Mouse (Mus musculus) MEL (cell line): ENCODE measurements around the gene Gm21915.

Experiments used
- CHD2 ChIP-seq: IDR thresholded peaks from 2 replicates; pipeline ENCODE4 v1.6.1; 2011; ENCODE audit warnings: low read length, improper control_type of control experiment
- GATA1 ChIP-seq: IDR thresholded peaks from 2 replicates; pipeline ENCODE4 v1.6.1; 2011; ENCODE audit warnings: low read depth, low read length, improper control_type of control experiment
- JUND ChIP-seq: IDR thresholded peaks from 2 replicates; pipeline ENCODE4 v1.6.1; 2011; ENCODE audit warnings: low read depth, mild to moderate bottlenecking, improper control_type of control experiment, low read length
- POLR2A ChIP-seq, 2 experiments: IDR thresholded peaks; 2 replicates each; pipeline ENCODE4 v1.6.1; 2011 to 2012; ENCODE audit warnings: low read length in 2 of 2, mild to moderate bottlenecking in 2 of 2, control low read depth in 1 of 2, improper control_type of control experiment in 1 of 2, low read depth in 1 of 2, moderate library complexity in 1 of 2; ENCODE audit not compliant: control insufficient read depth in 1 of 2, insufficient read depth in 1 of 2, poor library complexity in 1 of 2
- RCOR1 ChIP-seq: IDR thresholded peaks from 2 replicates; pipeline ENCODE4 v1.6.1; 2012; ENCODE audit warnings: low read depth, mild to moderate bottlenecking, inconsistent platforms, low read length, improper control_type of control experiment
- TCF12 ChIP-seq: IDR thresholded peaks from 2 replicates; pipeline ENCODE4 v1.6.1; 2014; ENCODE audit warnings: low read depth, mild to moderate bottlenecking, inconsistent platforms, low read length, improper control_type of control experiment, moderate library complexity
- USF2 ChIP-seq, 2 experiments: IDR thresholded peaks; 2 replicates each; pipeline ENCODE4 v1.6.1; 2011 to 2012; ENCODE audit warnings: improper control_type of control experiment in 2 of 2, low read length in 2 of 2, borderline replicate concordance in 1 of 2, inconsistent platforms in 1 of 2, low read depth in 1 of 2, mild to moderate bottlenecking in 1 of 2; ENCODE audit not compliant: insufficient read depth in 1 of 2

DNA sequence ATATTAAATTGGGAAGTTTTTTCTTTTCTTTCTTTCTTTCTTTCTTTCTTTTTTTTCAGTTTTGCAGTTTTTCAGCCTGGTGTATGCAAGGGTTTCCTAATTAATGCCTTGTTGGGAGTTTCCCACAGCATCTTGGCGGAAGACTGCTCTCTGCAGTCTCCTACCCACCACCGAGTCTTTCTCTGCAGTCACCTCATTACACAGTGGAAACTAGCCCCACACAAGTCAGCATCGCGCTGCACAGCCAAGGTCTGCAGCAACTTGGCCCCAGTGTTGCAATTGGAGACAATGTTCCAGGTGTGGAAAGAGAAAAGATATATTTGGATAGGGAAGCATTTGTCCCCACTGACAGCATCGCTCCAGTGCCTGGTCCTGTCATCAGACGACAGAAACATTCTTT, 20.4 kb upstream of the Gm21915 start:
- TF ChIP-seq POLR2A (IDR thresholded peaks at IDR 0.05; ENCODE audit: control insufficient read depth in 1 of 2, insufficient read depth in 1 of 2, low read depth in 1 of 2, low read length in 2 of 2, poor library complexity in 1 of 2) (no peak), GATA1 (no peak), RCOR1 (no peak), JUND (no peak), USF2 (IDR thresholded peaks at IDR 0.05; ENCODE audit: borderline replicate concordance in 1 of 2, insufficient read depth in 1 of 2, low read depth in 1 of 2, low read length in 2 of 2) (no peak), TCF12 (no peak), CHD2 (no peak)
